Mouse (Mus musculus): ENCODE measurements at regions not wholly inside any gene's neighbourhood (a gene's known extent, or its start where the extent isn't known, plus 50 kb on each side); places are given as distances from the start of the nearest gene placed in this dataset.

DNA sequence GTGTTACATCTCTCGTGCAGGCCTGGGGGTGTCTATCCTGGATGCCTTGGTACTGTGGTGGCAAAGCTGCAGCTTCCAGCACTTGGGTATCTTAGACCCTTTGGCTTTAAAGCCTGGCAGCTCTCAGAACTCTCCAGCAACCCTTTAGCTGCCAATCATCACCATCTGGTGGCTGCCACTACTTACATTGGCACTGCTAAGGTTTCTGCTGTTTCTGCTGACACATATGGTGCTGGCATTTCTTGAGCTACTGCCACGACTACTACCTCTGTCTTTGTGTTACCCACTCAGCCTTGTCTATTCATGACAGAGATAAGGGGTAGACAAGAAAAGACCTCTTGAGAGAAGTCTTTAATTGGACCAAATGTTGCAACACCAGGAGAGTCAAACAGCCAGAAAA, 308.4 kb downstream of the Hlx start:
- no peak overlapping the region for H3K9ac ChIP-seq
- no peaks in the 10 kb centered on the region for H3K4me1 ChIP-seq
- 73% methylated on average over 2 of the region's 2 CpGs for WGBS
- no peaks in the 10 kb centered on the region for H3K36me3 ChIP-seq
- no peak for ATAC-seq (ENCODE audit: borderline replicate concordance, extremely low read depth, low FRiP score, low TSS enrichment)
- no peaks in the 10 kb centered on the region for H3K27me3 ChIP-seq
- no peak overlapping the region for H3K4me2 ChIP-seq
- H3K9me3 ChIP-seq, result no peaks in the 10 kb centered on the region
- H3K27ac ChIP-seq, result no peak overlapping the region
- H3K4me3 ChIP-seq, result no peak overlapping the region

- 84% methylated on average over 12 of the region's 12 CpGs for WGBS
- Histone ChIP-seq H3K4me1 (no peaks in the 10 kb centered on the region), H3K27ac (no peak overlapping the region), H3K9me3 (no peaks in the 10 kb centered on the region), H3K9ac (no peak overlapping the region), H3K36me3 (no peaks in the 10 kb centered on the region), H3K27me3 (no peaks in the 10 kb centered on the region), H3K4me3 (no peak overlapping the region), H3K4me2 (no peak overlapping the region)
- ATAC-seq (ENCODE audit: borderline replicate concordance, extremely low read depth, low FRiP score, low TSS enrichment), result no peak
Observed at GRCm38 (mm10) chr1:184412596-184412995, 319.8 kb downstream of the Hlx start.

DNA sequence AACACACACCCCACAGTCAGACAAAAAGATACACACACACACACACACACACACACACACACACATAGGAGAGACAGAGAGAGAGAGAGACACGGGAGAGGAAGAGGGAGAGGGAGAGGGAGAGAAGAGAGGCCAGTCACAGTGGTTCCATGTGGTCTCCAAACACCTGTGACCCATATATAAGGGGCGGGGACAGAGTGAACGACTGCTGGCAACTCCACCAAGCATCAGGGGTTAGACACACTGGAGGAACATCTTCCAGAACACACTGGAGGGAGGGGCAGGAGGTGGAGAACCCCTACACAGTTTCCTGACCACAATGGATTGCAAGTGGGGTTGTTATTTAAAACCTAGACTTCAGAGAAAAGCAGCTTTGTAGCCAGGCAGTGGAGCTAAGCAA, 321.4 kb downstream of the Hlx start:
- no peak overlapping the region for H3K9ac ChIP-seq
- no peaks in the 10 kb centered on the region for H3K27me3 ChIP-seq
- no peaks in the 10 kb centered on the region for H3K4me1 ChIP-seq
- H3K27ac ChIP-seq, result no peak overlapping the region
- H3K4me2 ChIP-seq, result no peak overlapping the region
- 63% methylated on average over 3 of the region's 3 CpGs for WGBS
- H3K9me3 ChIP-seq, result no peaks in the 10 kb centered on the region
- ATAC-seq (ENCODE audit: borderline replicate concordance, extremely low read depth, low FRiP score, low TSS enrichment), result no peak
- no peak overlapping the region for H3K4me3 ChIP-seq
- H3K36me3 ChIP-seq, result no peaks in the 10 kb centered on the region

GRCm38 (mm10) chr1:184409986-184410385, 322.4 kb downstream of the Hlx start:
- H3K4me2 ChIP-seq, result no peak overlapping the region
- no peak for ATAC-seq (ENCODE audit: borderline replicate concordance, extremely low read depth, low FRiP score, low TSS enrichment)
- WGBS, result 44% methylated on average over 7 of the region's 7 CpGs

DNA sequence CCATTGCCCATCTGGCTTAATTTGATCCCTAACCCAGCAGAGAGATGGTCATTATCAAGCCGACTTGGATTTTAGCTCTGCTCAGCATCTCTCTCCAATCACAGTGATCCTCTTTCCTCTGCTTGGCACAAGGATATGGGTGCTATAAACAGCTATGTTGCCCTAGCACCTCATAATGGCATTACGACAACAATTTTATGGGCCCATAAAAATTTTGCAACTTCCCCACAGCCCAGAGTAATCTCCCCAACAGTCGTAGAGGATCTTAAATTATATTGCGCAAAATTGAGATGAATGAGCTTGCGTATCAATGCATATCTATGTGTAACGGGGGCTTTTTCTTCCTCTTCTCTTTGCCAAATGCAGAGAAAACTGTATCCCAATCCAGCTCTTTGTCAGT, 329.4 kb downstream of the Hlx start:
- Histone ChIP-seq H3K27ac (no peak overlapping the region), H3K4me2 (no peak overlapping the region), H3K9me3 (no peaks in the 10 kb centered on the region), H3K9ac (no peak overlapping the region), H3K4me3 (no peak overlapping the region), H3K36me3 (no peaks in the 10 kb centered on the region), H3K4me1 (no peaks in the 10 kb centered on the region), H3K27me3 (no peaks in the 10 kb centered on the region)
- no peak for ATAC-seq (ENCODE audit: borderline replicate concordance, extremely low read depth, low FRiP score, low TSS enrichment)
- WGBS, result 58% methylated on average over 6 of the region's 6 CpGs

More at GRCm38 (mm10) chr1:184409986-184410385, 322.4 kb downstream of the Hlx start:
- Histone ChIP-seq H3K4me3 (no peak overlapping the region), H3K4me1 (no peaks in the 10 kb centered on the region), H3K9ac (no peak overlapping the region), H3K27ac (no peak overlapping the region), H3K36me3 (no peaks in the 10 kb centered on the region), H3K9me3 (no peaks in the 10 kb centered on the region), H3K27me3 (no peaks in the 10 kb centered on the region)

DNA sequence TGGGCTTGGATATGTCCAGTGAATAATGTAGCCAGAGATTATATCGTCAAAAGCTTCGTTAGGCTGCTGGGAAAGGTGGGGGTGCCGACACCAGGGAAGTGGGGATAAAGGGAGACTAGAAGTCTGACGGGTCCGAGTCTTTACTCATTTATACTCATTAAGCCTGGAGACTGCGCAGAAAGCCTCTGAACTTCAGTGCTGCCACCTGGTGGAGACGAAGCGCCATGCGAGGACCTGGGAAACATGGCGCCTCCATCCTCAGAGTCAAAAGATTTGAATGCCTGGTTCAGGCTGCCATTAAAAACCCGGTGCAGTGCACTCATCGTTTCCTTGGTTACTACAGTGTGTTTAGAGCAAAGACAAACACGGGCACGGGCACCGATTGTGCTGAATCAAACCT, 337.2 kb downstream of the Hlx start:
- ATAC-seq (ENCODE audit: borderline replicate concordance, extremely low read depth, low FRiP score, low TSS enrichment), result no peak
- Histone ChIP-seq H3K4me3 (no peak overlapping the region), H3K27ac (no peak overlapping the region), H3K27me3 (no peaks in the 10 kb centered on the region), H3K9ac (no peak overlapping the region), H3K9me3 (no peaks in the 10 kb centered on the region), H3K4me1 (no peaks in the 10 kb centered on the region), H3K36me3 (no peaks in the 10 kb centered on the region), H3K4me2 (no peak overlapping the region)
- 51% methylated on average over 15 of the region's 15 CpGs for WGBS

DNA sequence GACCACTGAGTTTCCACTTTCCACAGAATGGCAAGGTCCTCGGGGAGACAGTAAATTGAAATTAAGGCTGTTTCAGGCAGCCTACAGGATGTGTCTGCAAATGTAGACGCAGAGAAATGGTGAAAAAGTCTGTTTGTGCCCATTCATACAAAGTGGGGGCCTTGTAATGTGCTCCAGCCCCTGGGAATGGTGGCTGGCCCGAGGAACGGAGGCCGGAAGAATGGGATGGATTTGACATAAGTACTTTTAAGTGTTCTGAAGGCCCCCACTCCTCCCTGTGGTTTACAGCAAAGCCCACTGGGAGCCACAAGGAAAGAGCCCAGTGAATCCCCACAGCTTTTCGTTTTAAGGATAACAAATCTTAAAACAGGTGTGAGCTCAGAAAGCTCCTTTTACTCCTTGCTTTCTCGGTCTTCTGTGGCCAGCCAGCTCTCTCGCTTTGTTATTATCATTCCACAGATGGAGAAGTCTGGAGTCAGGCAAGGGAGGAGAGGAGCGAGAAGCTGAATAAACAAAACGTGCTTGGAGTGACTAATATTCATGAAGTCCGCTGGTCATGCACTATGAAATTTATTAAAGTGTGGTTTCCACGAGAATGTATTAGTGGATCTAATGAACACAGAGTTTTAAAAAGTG, 337.7 kb downstream of the Hlx start:
- Histone ChIP-seq H3K4me3 (no peak overlapping the region), H3K9ac (no peak overlapping the region), H3K9me3 (no peaks in the 10 kb centered on the region), H3K27ac (no peak overlapping the region), H3K36me3 (no peaks in the 10 kb centered on the region), H3K4me1 (no peaks in the 10 kb centered on the region), H3K4me2 (no peak overlapping the region), H3K27me3 (no peaks in the 10 kb centered on the region)
- WGBS, result 55% methylated on average over 12 of the region's 12 CpGs
- no peak for ATAC-seq (ENCODE audit: borderline replicate concordance, extremely low read depth, low FRiP score, low TSS enrichment)

DNA sequence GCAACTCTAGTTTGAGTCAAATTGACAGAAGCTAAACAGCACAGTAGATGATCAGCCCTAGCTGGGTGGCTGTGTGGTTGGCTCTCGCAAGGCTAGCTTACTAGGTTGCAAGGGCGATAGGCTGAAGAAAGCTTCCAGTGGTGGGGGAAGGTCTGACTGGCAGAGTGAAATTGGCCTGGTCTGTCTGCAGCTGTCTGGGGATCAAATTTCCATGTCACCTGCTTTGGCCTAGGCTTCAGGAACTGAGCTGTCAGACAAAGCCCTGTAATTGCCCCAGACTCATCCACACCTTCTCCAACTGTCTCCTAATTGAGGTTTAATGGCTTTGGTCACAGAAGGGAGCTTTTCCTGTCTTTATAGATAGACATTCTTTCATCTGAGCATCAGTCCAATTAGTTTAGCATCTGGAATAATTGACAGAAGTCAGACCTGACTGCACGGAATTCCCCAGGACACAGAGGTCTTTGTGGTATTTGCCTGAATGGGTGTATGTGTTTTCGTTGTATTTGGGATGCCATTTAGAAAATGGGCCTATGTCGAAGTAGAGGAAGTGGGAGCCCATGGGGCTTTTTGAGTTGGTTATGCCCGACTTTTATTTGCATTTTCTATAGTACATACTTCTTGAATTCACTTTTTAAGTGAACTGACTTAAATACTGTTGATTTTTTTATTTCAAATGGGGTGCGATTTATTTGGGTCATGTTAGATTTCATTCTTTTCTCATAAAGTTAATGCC, 348.2 kb downstream of the Hlx start:
- Histone ChIP-seq H3K4me1 (no peaks in the 10 kb centered on the region), H3K4me2 (no peak overlapping the region), H3K9me3 (no peaks in the 10 kb centered on the region), H3K27me3 (no peaks in the 10 kb centered on the region), H3K4me3 (no peak overlapping the region), H3K27ac (no peak overlapping the region), H3K36me3 (no peaks in the 10 kb centered on the region), H3K9ac (no peak overlapping the region)
- no peak for ATAC-seq (ENCODE audit: borderline replicate concordance, extremely low read depth, low FRiP score, low TSS enrichment)
- 78% methylated on average over 7 of the region's 7 CpGs for WGBS

DNA sequence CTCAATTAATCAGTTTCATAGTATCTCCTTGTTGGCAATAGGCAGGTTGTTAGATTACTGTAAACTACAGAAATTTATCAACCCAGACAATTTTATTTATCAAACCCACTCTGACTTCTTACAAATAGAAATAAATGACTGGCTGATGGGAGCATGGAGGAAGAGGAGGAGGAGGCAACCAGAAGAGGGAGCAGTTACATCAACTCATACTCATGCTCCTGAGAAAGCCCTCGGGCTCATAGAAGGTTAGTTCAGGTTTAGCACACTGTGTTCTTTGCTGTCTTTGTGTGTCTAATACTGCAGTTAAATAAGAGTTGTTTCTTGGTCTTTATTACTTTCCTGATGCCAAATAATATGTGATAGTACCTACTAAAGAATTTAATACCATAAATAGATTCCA, 344.6 kb upstream of the 1700056E22Rik start:
- Histone ChIP-seq H3K4me2 (no peak overlapping the region), H3K9ac (no peak overlapping the region), H3K27ac (no peak overlapping the region), H3K4me3 (no peak overlapping the region), H3K36me3 (no peaks in the 10 kb centered on the region), H3K4me1 (no peaks in the 10 kb centered on the region), H3K27me3 (no peaks in the 10 kb centered on the region), H3K9me3 (no peaks in the 10 kb centered on the region)
- 71% methylated on average over 1 of the region's 1 CpGs for WGBS
- ATAC-seq (ENCODE audit: borderline replicate concordance, extremely low read depth, low FRiP score, low TSS enrichment), result no peak

- H3K27me3 ChIP-seq, result no peaks in the 10 kb centered on the region
- no peaks in the 10 kb centered on the region for H3K36me3 ChIP-seq
- H3K9me3 ChIP-seq, result no peaks in the 10 kb centered on the region
- no peak for ATAC-seq (ENCODE audit: borderline replicate concordance, extremely low read depth, low FRiP score, low TSS enrichment)
- no peaks in the 10 kb centered on the region for H3K4me1 ChIP-seq
- no peak overlapping the region for H3K4me2 ChIP-seq
- H3K9ac ChIP-seq, result no peak overlapping the region
- H3K4me3 ChIP-seq, result no peak overlapping the region
- H3K27ac ChIP-seq, result no peak overlapping the region
Observed at GRCm38 (mm10) chr1:184365026-184365425, 330.9 kb upstream of the 1700056E22Rik start.

- Histone ChIP-seq H3K27ac (no peak overlapping the region), H3K36me3 (no peaks in the 10 kb centered on the region), H3K4me3 (no peak overlapping the region), H3K4me1 (peaks cover 17% of the 10 kb centered on the region), H3K9me3 (no peaks in the 10 kb centered on the region), H3K4me2 (no peak overlapping the region), H3K27me3 (no peaks in the 10 kb centered on the region), H3K9ac (no peak overlapping the region)
- ATAC-seq (ENCODE audit: borderline replicate concordance, extremely low read depth, low FRiP score, low TSS enrichment), result peak; percentile 23; the same call in 1 of the 2 replicates
- 46% methylated on average over 6 of the region's 6 CpGs for WGBS
Observed at GRCm38 (mm10) chr1:184358226-184358568, 324.1 kb upstream of the 1700056E22Rik start.

GRCm38 (mm10) chr1:184357474-184358225, 323.5 kb upstream of the 1700056E22Rik start:
- H3K27ac ChIP-seq, result peak overlapping the region; percentile 8; the same call in 1 of the 2 replicates

More at GRCm38 (mm10) chr1:184357474-184358225, 323.5 kb upstream of the 1700056E22Rik start:
- Histone ChIP-seq H3K36me3 (no peaks in the 10 kb centered on the region), H3K27me3 (no peaks in the 10 kb centered on the region), H3K9me3 (no peaks in the 10 kb centered on the region), H3K4me1 (peaks cover 17% of the 10 kb centered on the region), H3K9ac (no peak overlapping the region), H3K4me2 (no peak overlapping the region), H3K4me3 (no peak overlapping the region)
- peak; percentile 69; the same call in 1 of the 2 replicates for ATAC-seq (ENCODE audit: borderline replicate concordance, extremely low read depth, low FRiP score, low TSS enrichment)
- 23% methylated on average over 4 of the region's 4 CpGs for WGBS

All from lung, embryonic 15.5 days (tissue).